Mouse (Mus musculus) small intestine, adult 2 months (tissue): ENCODE data around the gene Tspan14. TPM values are rescaled to one million over a fixed set of nuclear protein-coding genes. Genes with fewer than 3 reads are reported as not detected.

Experiments used
- H3K27ac ChIP-seq: fragments of 200-500 bp; 2 replicates; pipeline ENCODE4 v1.5.1; 2012; ENCODE audit warnings: low read depth, low read length, control low read depth, inconsistent platforms; ENCODE audit not compliant: insufficient read depth
- H3K27me3 ChIP-seq: fragments of 200-500 bp; 2 replicates; pipeline ENCODE4 v1.6.1; 2012; ENCODE audit warnings: mild to moderate bottlenecking, moderate library complexity, low read length, inconsistent platforms; ENCODE audit not compliant: control insufficient read depth, insufficient read depth
- H3K36me3 ChIP-seq: fragments of 200-500 bp; 2 replicates; pipeline ENCODE4 v1.6.1; 2012; ENCODE audit warnings: mild to moderate bottlenecking, low read length, control low read depth, inconsistent platforms; ENCODE audit not compliant: control insufficient read depth, insufficient read depth
- H3K4me1 ChIP-seq: fragments of 200-500 bp; 2 replicates; pipeline ENCODE4 v1.6.1; 2012; ENCODE audit warnings: low read length, inconsistent platforms, mixed read lengths; ENCODE audit not compliant: control insufficient read depth, insufficient read depth, insufficient read length
- H3K4me3 ChIP-seq: fragments of 200-500 bp; 2 replicates; pipeline ENCODE4 v1.5.1; 2012; ENCODE audit warnings: low read depth, mild to moderate bottlenecking, control low read depth, inconsistent platforms, low read length, moderate library complexity
- CTCF ChIP-seq: fragments of 200-500 bp; IDR thresholded peaks from 2 replicates; pipeline ENCODE4 v1.5.1; 2012; ENCODE audit warnings: low read depth, mild to moderate bottlenecking, control low read depth, inconsistent platforms, low read length, moderate library complexity, mixed read lengths; ENCODE audit not compliant: insufficient replicate concordance, insufficient read length; ENCODE audit errors: extremely low read depth
- POLR2A ChIP-seq: fragments of 200-500 bp; IDR thresholded peaks from 2 replicates; pipeline ENCODE4 v1.6.1; 2012; ENCODE audit warnings: low read depth, mild to moderate bottlenecking, control low read depth, inconsistent platforms, low read length, moderate library complexity
- WGBS: fragments of 180-500 bp; shearing (Covaris S2); methylation state at CpG from one replicate; pipeline ENCODE4 v1.1.7; 2018; 5-methylcytosine and 5-hydroxymethylcytosine counted together
- polyA plus RNA-seq: library from polyadenylated mRNA; depleted of rRNA; stranded (reverse); fragments of >200 nt; gene quantifications from 2 replicates; pipeline ENCODE4 v1.2.3, GENCODE M21; 2012

The Tspan14 gene
- polyA plus RNA-seq, 1 experiment: 38.2 TPM

DNA sequence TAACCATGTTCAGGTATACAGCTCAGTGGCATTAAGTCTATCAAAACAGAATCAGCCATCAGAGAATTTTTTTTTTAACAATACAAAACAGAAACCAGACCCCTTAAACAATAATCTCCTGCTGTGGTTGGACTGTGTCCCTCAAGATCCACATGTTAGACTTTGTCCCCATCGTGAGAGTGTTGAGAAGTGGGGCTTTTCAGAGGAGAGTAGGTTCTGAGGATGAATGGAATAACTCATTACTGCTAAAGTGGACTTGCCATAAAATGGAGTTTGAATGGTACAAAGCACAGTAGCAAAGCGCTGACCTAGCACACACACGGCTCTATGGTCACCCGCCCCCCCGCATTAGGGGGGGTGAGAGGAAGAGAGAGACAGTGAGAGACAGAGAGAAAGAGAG is 37.7 kb downstream of the Tspan14 start:
- TF ChIP-seq CTCF (no peak), POLR2A (no peak)
- Histone ChIP-seq H3K4me1 (peaks cover 66% of the 10 kb centered on the region), H3K27me3 (no peaks in the 10 kb centered on the region), H3K36me3 (no peaks in the 10 kb centered on the region), H3K4me3 (no peak overlapping the region), H3K27ac (no peak overlapping the region)
- 37% methylated on average over 5 of the region's 5 CpGs for WGBS

DNA sequence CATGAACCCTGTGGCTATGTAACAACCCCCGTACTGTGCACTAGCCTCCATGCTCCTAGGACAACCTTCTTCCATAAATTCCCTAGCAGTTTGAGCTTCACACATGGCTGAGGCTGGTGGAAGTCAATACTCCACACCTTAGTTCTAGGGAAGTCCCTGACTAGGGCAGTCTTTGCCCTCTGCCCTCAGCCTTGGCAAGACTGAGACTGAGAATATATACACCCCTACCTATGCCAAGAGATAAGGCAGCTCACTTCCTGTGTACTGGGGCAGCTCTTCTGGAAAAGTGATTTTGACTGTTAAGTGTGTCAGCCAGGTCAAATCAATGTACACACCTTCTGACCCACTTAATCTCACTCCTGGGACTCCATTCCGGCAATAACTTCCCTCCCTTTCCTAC is 39.6 kb downstream of the Tspan14 start:
- Histone ChIP-seq H3K4me1 (peaks cover 52% of the 10 kb centered on the region), H3K27ac (peak overlapping the region; percentile 11; the same call in 1 of the 2 replicates), H3K27me3 (no peaks in the 10 kb centered on the region), H3K4me3 (no peak overlapping the region), H3K36me3 (0 out of 2 replicates have a peak, but pooled peaks cover 2% of the 10 kb centered on the region)
- TF ChIP-seq POLR2A (no peak), CTCF (no peak)
- WGBS: 14% methylated on average over 2 of the region's 2 CpGs

DNA sequence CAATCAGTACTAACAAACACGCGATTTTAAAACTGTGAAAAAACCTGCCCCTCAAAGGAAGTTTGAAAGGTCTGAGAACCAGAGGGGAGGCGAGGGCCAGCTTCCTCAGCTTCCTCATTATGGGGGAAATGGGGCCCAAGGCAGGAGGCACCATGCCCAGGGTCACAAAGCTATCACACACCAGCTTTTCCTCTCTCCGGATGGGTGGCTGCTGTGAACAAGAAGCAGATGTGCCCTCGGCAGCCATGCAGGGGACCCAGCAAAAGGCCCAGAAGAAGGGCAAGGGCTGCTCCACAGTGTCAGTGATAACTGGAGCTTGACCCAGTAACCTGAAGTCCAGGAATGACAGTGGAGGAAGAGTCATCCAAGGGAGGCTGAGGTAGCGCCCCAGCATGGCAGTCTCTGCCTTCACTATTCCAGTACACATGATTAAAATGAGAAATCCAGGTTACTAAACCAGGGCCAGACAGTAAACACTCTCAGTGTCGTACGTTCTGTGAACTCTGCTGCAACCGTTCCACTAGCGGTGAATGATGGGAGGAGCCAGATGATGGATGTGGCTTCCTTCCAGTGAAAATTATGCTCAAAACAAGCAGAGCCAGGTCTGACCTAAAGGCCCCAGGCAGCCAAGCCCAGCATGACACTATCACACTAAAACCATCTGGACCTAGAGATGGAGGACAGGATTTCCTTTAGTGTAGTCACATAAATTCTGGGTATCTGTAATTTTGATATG is 42.1 kb downstream of the Tspan14 start:
- TF ChIP-seq CTCF (no peak), POLR2A (no peak)
- 33% methylated on average over 10 of the region's 10 CpGs for WGBS
- Histone ChIP-seq H3K36me3 (0 out of 2 replicates have a peak, but pooled peaks cover 2% of the 10 kb centered on the region), H3K4me3 (no peak overlapping the region), H3K4me1 (peaks cover 33% of the 10 kb centered on the region; the same call in 1 of the 2 replicates), H3K27ac (no peak overlapping the region), H3K27me3 (no peaks in the 10 kb centered on the region)

DNA sequence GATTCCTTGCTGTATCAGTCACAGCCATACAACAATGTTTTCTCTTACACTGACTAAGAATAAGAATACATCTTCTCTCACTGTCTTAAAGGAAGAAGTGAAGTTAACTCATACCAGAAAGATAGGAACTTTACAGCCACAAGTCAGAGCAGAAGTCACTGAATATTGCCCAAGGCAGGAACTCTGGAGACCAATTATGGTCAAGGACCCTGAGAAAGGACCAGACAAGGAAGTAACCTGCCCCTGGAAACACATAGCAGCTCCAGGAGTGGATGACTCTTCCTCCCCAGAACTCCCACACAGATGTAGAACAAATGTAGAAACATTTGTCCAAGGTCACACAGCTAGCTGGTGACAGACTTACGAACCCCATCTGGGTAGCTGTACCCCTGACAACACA is 45.4 kb downstream of the Tspan14 start:
- no peak overlapping the region for H3K27ac ChIP-seq
- 0 out of 2 replicates have a peak, but pooled peaks cover 2% of the 10 kb centered on the region for H3K36me3 ChIP-seq
- H3K4me3 ChIP-seq: no peak overlapping the region
- TF ChIP-seq CTCF: no peak
- TF ChIP-seq POLR2A: no peak
- peaks cover 14% of the 10 kb centered on the region; the same call in 1 of the 2 replicates for H3K4me1 ChIP-seq
- 88% methylated on average over 1 of the region's 1 CpGs for WGBS
- no peaks in the 10 kb centered on the region for H3K27me3 ChIP-seq

DNA sequence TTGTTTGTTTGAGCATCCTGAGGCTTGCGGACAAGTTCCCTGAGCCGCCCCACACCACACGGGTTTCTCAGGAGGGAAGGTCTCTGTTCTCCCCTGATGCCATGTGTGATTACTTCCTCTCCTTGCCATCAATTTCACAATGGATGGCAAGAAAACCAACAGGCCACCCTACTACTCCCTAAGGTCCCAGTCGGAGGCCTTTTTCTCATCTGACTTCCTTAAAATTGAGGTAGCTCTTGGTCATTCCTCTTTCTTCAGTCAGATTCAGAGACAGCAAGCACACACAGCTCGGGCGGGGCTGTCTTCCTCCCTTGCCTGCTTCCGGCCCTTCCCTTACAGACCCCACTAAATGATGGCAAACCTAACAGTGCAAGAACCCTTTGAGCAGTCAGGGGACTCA is 47.1 kb downstream of the Tspan14 start:
- WGBS: 81% methylated on average over 7 of the region's 7 CpGs
- Histone ChIP-seq H3K4me3 (no peak overlapping the region), H3K4me1 (peaks cover 5% of the 10 kb centered on the region; the same call in 1 of the 2 replicates), H3K27me3 (no peaks in the 10 kb centered on the region), H3K36me3 (peaks cover 13% of the 10 kb centered on the region), H3K27ac (no peak overlapping the region)
- TF ChIP-seq POLR2A (no peak), CTCF (no peak)

DNA sequence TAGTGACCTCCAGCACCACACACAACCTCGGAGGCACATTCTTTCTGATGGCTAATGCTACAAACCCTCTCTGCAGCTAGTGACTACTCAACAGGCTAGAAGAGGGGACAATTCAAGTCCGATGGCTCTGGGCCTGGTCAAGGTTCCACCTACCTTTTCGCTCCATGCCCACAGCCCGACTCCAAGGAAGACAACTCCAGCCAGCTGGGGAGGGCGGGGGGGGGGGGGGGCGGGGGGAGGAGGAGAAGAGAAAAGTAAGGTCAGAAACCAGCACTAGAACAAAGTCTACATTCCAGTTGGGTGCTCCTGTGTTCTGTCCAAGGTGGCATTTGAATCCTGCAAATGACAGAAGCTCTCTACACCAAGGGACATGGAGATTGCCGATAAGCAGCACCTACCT is 48.1 kb downstream of the Tspan14 start:
- Histone ChIP-seq H3K27ac (no peak overlapping the region), H3K4me3 (no peak overlapping the region)
- TF ChIP-seq POLR2A: no peak
- no peak for TF ChIP-seq CTCF

DNA sequence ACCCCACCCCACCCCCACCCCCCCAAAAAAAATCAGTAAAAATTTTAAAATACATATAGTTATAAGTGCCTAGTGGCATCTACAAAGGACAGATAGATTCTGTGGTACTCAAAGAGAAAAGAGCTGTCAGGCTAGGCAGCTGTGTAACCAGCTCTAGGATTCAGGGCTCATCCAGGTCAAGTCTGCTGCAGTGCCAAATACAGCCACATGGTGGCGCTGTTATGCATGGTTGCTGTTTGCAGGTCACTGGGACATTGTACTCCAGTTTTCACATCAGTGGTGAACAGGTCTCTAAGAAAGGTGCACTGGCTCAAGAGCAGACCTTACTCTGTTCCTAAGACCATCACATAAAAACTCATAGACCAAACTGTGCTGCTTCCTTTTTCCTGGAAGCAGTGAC is 49.0 kb downstream of the Tspan14 start:
- peaks cover 31% of the 10 kb centered on the region for H3K36me3 ChIP-seq
- WGBS: 0% methylated on average over 1 of the region's 1 CpGs
- no peaks in the 10 kb centered on the region for H3K27me3 ChIP-seq
- H3K4me1 ChIP-seq: peaks cover 3% of the 10 kb centered on the region; the same call in 1 of the 2 replicates
- H3K27ac ChIP-seq: no peak overlapping the region
- no peak for TF ChIP-seq POLR2A
- peak; percentile 97; the same call in 1 of the 2 replicates for TF ChIP-seq CTCF
- H3K4me3 ChIP-seq: no peak overlapping the region

More for the DNA sequence above, 48.1 kb downstream of the Tspan14 start:
- peaks cover 3% of the 10 kb centered on the region; the same call in 1 of the 2 replicates for H3K4me1 ChIP-seq
- peaks cover 23% of the 10 kb centered on the region for H3K36me3 ChIP-seq
- WGBS: 56% methylated on average over 5 of the region's 7 CpGs
- H3K27me3 ChIP-seq: no peaks in the 10 kb centered on the region

DNA sequence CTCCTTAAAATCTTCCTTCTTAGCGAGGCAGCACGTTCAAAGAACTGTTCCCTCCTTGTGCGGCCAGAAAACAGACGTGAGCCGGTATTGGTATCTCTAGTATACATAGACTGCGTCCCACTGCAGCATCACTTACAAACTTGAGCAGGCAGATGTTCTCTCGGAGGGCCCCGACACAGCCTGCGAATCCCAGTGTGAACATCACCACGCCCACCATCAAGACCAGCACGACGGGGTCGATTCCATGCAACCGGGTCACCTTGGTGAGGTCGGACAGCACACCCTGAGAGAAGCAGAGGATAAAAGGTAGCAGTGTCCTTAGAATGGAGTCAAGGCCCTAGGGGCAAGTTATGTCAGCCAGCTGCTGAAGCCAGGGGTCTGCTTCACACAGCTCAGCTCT is 49.9 kb downstream of the Tspan14 start:
- 90% methylated on average over 15 of the region's 15 CpGs for WGBS
- Histone ChIP-seq H3K27ac (no peak overlapping the region), H3K4me1 (peaks cover 3% of the 10 kb centered on the region; the same call in 1 of the 2 replicates), H3K4me3 (no peak overlapping the region), H3K36me3 (peaks cover 32% of the 10 kb centered on the region), H3K27me3 (no peaks in the 10 kb centered on the region)
- TF ChIP-seq CTCF (no peak), POLR2A (no peak)
